Mouse (Mus musculus): ENCODE results near the gene Cldn13.

DNA sequence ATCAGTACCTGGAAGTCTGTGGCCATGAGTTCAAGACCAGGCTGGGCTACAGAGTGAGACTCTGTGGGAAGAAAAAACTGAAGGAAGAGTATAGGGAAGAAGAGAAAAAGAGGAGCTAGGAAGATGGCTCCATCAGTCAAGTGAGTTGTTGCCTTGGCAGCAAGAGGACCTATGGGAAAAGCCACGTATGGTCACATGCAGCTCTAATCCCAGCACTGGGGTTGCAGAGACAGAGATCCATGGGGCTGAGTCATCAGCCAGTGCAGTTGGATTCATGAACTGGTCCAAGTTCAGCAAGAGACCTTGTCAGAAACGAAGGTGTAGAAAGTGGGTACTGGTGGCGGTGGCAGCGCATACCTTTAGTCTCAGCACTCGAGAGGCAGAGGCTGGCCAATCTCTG lies 40.1 kb downstream of the Cldn13 start:
- TF ChIP-seq EP300 (IDR thresholded peaks at IDR 0.05; ENCODE audit: low read depth) = no peak
- TF ChIP-seq CTCF (IDR thresholded peaks at IDR 0.05; ENCODE audit: low read depth) = no peak

All from liver, postnatal 0 days (tissue).